Mouse (Mus musculus) urinary bladder, postnatal 4 days (tissue): Measurements from ENCODE around the gene Kctd20.

Experiments
- DNase-seq, 2 experiments: peaks; one replicate each; pipeline ENCODE4 v3.0.0; 2021 to 2022; ENCODE audit warnings: low spot score in 2 of 2

Kctd20 gene

DNA sequence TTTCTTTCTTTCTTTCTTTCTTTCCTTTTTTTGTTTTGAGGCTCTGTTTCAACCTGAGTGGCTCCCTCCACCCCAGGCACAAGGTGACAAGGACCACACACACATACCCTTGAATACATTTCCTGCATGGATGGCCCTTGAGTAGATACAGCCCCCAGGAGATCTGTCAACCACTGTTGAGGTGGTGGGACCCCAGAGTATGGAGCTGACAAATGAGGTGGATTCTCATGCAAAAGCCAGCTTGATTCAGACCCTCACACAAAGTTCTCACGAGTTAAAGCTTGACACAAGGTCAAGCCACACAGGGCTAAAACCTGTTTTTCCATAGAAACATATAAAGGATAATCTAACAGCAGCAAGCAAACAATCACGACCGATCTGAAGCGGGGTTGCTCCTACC is 19.5 kb upstream of the Kctd20 start:
- DNase-seq = no peak

DNA sequence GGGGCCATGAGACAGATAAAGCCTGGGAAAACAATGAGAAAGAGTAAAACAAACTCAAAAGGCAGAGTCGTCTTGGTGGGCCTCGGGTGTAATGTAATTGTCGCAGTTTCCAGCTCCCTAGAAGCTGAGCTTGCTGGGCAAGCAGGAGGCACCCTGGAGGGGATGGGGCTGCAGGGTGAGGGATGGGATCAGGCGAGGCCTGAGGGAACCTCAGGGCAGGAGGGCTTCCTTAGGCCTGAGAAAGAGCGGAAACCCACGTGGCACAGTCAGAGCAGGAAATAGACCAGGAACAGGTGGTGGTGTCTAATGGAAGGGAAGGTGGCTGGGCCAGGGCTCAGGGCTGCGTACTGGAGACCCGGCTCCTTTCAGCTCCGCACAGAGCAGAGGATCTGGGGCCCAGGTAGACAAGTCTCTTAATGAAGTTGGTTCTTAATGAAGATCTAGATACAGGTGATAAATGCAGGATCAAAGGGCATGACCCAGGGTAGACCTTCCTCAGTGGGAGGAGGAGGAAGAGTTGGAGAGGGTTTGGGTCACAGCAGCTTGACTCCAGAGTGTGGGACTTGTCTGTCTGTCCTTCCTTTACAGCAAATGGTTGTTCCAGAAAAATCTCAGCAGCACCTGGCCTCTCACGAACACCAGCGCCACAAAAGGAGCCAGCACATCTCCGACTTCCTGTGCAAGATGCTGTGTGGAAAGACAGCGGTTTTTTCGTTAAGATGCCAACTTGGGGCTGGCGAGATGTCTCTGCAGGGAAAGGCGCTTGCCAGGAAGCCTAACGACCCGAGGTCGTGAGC is 17.4 kb upstream of the Kctd20 start:
- no peak for DNase-seq

DNA sequence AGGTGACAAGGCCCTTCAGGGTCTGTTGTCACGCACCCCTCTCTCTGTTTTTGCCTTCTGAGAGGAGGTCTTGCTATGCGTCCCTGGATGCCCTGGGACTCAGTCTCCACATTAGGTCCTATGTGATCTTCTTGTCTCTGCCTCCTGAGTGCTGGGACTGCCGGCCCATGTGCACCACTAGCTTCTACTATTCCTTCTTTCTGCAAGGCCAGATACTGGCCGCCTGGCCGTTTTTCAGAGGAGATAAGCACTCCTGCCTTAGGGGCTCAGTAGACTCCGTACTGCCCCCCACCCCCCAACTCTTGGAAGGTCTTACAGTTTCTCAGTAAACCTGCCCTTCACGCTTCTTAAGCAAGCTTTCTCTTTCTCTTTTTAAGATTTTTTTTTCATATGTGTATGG is 15.6 kb upstream of the Kctd20 start:
- DNase-seq = no peak

GRCm38 (mm10) chr17:28936622-28937345 is 15.0 kb upstream of the Kctd20 start:
- DNase-seq = no peak

DNA sequence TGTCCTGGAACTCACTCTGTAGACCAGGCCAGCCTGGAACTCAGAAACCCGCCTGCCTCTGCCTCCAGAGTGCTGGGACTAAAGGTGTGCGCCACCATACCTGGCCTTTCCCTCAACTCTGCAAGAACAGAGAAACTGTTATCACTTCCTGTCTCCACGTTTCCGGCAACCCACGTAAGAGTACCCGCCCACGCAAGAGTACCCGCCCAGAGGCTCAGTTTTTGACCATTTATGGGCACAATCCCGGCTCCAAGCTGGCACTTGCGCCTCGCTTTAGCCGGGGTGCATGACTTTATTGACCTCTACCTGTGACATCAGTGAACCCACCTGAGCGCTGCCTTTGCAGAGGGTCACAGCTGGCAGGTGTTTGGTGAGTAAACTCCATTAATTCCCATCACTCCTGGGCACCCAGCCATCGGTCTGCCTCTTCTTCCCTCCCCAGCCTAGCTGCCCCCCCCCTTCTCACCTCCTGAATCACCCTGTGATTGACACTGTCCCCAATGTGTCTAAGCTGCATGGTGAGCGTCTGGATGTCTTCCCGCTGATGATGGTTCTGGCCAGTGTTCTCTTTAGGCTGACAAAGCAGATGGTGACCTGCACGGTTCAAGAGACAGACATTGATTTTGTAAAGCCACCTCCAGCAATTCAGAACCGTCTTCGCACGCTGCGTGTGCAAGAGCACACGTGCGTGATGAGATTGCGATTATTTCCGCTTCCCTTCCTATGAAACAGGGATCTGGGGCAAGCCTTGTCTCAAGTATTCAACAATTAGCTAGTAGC is 10.8 kb upstream of the Kctd20 start:
- DNase-seq = no peak

- DNase-seq = no peak
Measured at GRCm38 (mm10) chr17:28942101-28942500, 9.6 kb upstream of the Kctd20 start.

GRCm38 (mm10) chr17:28943740-28944139 is 8.0 kb upstream of the Kctd20 start, which contains the start of gene Pxt1:
TSS of gene Pxt1 (minus strand) at chr17:28943840.
- no peak for DNase-seq

GRCm38 (mm10) chr17:28944481-28944880 is 7.3 kb upstream of the Kctd20 start:
- DNase-seq = no peak

GRCm38 (mm10) chr17:28947011-28947939 is 4.5 kb upstream of the Kctd20 start:
- no peak for DNase-seq

GRCm38 (mm10) chr17:28948661-28949060 is 3.1 kb upstream of the Kctd20 start:
- no peak for DNase-seq

DNA sequence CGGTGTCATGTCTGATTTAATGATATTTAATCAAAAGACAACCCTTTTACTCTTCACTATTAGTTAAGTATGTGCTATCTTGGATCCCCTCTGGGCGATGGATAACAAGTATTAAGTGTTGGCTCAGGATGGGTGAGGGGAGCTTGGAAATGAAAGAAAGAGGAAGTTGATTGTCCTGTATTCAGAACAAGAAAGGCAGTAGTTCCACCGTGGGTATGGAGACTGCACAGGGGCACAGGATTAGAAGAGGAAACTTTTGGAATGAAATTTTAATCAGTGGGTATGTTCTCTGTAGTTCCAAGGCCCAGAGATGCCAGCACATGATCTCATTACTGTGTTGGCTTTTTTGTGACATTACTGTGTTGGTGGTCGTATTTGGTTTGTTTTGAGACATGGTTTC is 999 bp upstream of the Kctd20 start:
- no peak for DNase-seq

- DNase-seq = no peak
Measured at GRCm38 (mm10) chr17:28953251-28953650, 1.5 kb downstream of the Kctd20 start.

DNA sequence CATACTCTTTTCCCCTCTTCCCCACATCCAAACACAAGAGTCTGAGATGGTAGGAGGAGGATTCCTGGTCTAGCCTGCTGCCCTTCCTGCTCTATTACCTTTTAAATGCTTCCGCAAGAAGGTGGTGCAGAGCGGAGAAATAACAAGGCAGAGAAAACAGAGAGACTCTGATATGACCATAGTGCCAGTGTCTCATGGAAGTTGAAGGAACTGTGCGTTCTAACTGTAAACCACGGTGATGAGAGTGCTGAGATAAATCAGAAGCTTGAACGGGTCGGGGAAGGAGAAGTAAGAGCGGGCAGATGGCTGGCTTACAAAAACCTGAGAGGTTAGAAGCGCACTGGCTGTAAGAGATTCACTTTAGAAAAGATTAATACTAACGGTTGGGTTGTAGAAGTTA is 2.7 kb downstream of the Kctd20 start:
- no peak for DNase-seq

GRCm38 (mm10) chr17:28960597-28960996 is 8.8 kb downstream of the Kctd20 start:
- DNase-seq = no peak

DNA sequence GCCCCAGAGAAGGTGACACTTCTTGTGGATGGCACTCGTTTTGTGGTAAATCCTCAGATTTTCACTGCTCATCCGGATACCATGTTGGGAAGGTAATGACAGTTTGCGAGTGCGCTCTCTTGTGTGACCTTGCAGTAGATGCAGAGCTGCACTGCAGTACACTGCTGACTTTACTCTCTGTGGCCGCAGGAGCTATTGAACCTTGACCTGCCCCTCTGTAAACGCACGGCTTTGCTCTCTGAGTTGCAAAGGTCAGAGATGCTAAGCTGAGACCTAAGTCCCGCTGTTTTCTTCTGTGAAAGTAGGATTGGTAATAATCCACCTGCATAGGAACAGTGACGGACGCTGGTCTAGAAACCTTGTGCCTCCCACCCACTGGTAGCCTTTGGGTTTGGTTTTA is 9.8 kb downstream of the Kctd20 start:
- no peak for DNase-seq

GRCm38 (mm10) chr17:28967021-28967610 is 15.4 kb downstream of the Kctd20 start:
- DNase-seq = no peak

GRCm38 (mm10) chr17:28970122-28970521 is 18.4 kb downstream of the Kctd20 start:
- no peak for DNase-seq

- no peak for DNase-seq
Measured at GRCm38 (mm10) chr17:28979091-28979490, 27.3 kb downstream of the Kctd20 start.

- no peak for DNase-seq
Measured at GRCm38 (mm10) chr17:28981081-28981480, 29.3 kb downstream of the Kctd20 start.

DNA sequence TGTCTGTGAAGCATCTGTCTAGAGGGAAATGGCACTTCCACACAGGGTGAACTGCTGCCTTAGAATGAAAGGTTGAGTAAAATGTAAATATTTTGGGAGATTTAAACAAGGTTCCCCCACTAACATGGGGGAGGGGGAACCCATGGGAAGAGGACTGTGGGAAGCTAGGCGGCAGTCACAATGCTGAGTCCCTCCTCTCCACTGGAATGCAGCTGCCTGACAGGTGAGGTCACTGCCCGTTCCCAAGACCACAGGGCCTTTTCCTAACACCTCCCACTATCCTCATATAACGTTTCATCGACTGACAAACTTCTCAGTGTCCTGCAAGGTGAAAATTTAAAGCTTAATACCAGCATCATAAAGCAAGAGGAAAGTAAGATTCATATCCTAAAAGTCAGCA is 30.8 kb downstream of the Kctd20 start:
- DNase-seq = no peak
